Mouse (Mus musculus) hindbrain, embryonic 12.5 days (tissue): ENCODE results near the gene Lsp1. TPM values are rescaled to one million over a fixed set of nuclear protein-coding genes. Genes with fewer than 3 reads are reported as not detected.

Experiments used
- ATAC-seq: fragments of 200-750 bp; cut with Nextera tagmentation; 2 replicates; pipeline ENCODE4 v1.8.0; 2017; ENCODE audit warnings: moderate TSS enrichment; ENCODE audit not compliant: low FRiP score
- H3K27ac ChIP-seq: fragments of 300-500 bp; sonication (generic); 2 replicates; pipeline ENCODE4 v1.5.1; 2016; ENCODE audit warnings: mild to moderate bottlenecking
- H3K27me3 ChIP-seq: fragments of 300-500 bp; sonication (generic); 2 replicates; pipeline ENCODE4 v1.6.1; 2016; ENCODE audit warnings: mild to moderate bottlenecking
- H3K36me3 ChIP-seq: fragments of 300-500 bp; sonication (generic); 2 replicates; pipeline ENCODE4 v1.6.1; 2016; ENCODE audit warnings: mild to moderate bottlenecking
- H3K4me1 ChIP-seq: fragments of 300-500 bp; sonication (generic); 2 replicates; pipeline ENCODE4 v1.6.1; 2016
- H3K4me2 ChIP-seq: fragments of 300-500 bp; sonication (generic); replicated peaks from 2 replicates; pipeline ENCODE4 v1.6.1; 2016; ENCODE audit warnings: mild to moderate bottlenecking
- H3K4me3 ChIP-seq: fragments of 300-500 bp; sonication (generic); 2 replicates; pipeline ENCODE4 v1.5.1; 2016; ENCODE audit warnings: mild to moderate bottlenecking
- H3K9ac ChIP-seq: fragments of 300-500 bp; sonication (generic); 2 replicates; pipeline ENCODE4 v1.6.1; 2016; ENCODE audit warnings: mild to moderate bottlenecking, moderate library complexity
- H3K9me3 ChIP-seq: fragments of 300-500 bp; sonication (generic); replicated peaks from 2 replicates; pipeline ENCODE4 v1.6.1; 2016; ENCODE audit warnings: mild to moderate bottlenecking
- WGBS: fragments of 180-500 bp; shearing (Covaris S2); methylation state at CpG from one replicate; pipeline ENCODE4 v1.1.7; 2016; 5-methylcytosine and 5-hydroxymethylcytosine counted together
- polyA plus RNA-seq: library from polyadenylated mRNA; unstranded; fragments of >200 nt; fragmentation: Nextera tagmentation; extraction: Ambion mirVana; gene quantifications from 2 replicates; pipeline ENCODE4 v1.2.1, GENCODE M21; 2016

Gene Lsp1
- polyA plus RNA-seq, 1 experiment from 2014 or later = 9.6 TPM

- Histone ChIP-seq H3K27me3 (no peaks in the 10 kb centered on the region), H3K4me1 (peaks cover 22% of the 10 kb centered on the region), H3K9me3 (no peaks in the 10 kb centered on the region), H3K4me2 (no peak within 1 kb of the TSS), H3K27ac (no peak within 1 kb of the TSS), H3K9ac (peak within 1 kb of the TSS; percentile 36; the same call in 1 of the 2 replicates), H3K36me3 (no peaks in the 10 kb centered on the region), H3K4me3 (no peak within 1 kb of the TSS)
- WGBS = 83% methylated on average over 10 of the region's 10 CpGs
- no peak for ATAC-seq
These were observed 26.3 kb upstream of the Lsp1 start, which contains the start of gene Syt8 for GRCm38 (mm10) chr7:142434137-142434865. Gene Syt8 (plus strand): TSS chr7:142434850.

- Histone ChIP-seq H3K27ac (no peak overlapping the region), H3K9me3 (no peaks in the 10 kb centered on the region), H3K4me1 (peaks cover 12% of the 10 kb centered on the region), H3K4me3 (no peak overlapping the region), H3K9ac (no peak overlapping the region), H3K27me3 (no peaks in the 10 kb centered on the region), H3K4me2 (no peak overlapping the region), H3K36me3 (no peaks in the 10 kb centered on the region)
- 23% methylated on average over 4 of the region's 4 CpGs for WGBS
- ATAC-seq = no peak
These were observed 25.1 kb upstream of the Lsp1 start for GRCm38 (mm10) chr7:142435524-142435923.

DNA sequence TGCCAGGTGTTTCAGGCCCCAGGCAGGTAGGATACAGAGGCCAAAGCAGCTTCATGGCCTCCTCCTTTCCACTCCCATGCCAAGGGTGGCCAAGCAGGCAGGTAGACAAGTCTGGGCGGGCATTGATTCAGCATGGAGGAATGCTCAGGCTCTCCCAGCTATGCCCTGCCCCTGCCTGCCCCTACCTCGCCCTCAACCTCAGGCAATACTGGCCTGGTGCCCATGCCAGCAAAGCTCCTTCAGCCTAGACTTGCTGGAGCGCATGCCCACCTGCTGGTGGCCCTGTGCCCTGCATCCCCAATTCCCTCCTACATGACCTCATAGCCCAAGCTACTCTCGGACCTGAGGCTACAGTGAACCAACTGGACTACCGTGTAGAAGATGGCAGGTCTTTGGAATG is 23.3 kb upstream of the Lsp1 start:
- no peaks in the 10 kb centered on the region for H3K36me3 ChIP-seq
- H3K9ac ChIP-seq = no peak overlapping the region
- H3K4me2 ChIP-seq = no peak overlapping the region
- H3K27ac ChIP-seq = no peak overlapping the region
- ATAC-seq = no peak
- H3K4me1 ChIP-seq = peaks cover 11% of the 10 kb centered on the region
- no peaks in the 10 kb centered on the region for H3K9me3 ChIP-seq
- WGBS = 90% methylated on average over 5 of the region's 5 CpGs
- H3K4me3 ChIP-seq = no peak overlapping the region
- no peaks in the 10 kb centered on the region for H3K27me3 ChIP-seq

DNA sequence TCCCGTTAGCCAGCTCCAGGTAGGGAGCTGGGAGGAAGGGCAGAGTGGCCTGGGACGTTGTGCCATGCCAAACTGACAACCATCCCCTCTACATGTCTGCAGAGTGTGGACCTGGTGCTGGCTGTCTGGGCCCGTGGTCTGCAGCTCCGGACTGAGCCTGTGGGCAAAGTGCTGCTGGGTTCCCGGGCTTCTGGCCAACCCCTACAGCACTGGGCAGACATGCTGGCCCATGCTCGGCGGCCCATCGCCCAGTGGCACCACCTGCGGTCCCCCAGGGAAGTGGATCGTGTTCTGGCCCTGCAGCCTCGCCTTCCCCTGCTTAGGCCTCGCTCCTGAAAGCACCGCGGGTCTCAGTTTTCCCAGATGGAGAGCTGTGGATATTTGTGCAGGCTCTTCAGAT is 20.6 kb upstream of the Lsp1 start:
- 84% methylated on average over 14 of the region's 14 CpGs for WGBS
- no peaks in the 10 kb centered on the region for H3K9me3 ChIP-seq
- no peak overlapping the region for H3K4me2 ChIP-seq
- no peak for ATAC-seq
- H3K9ac ChIP-seq = no peak overlapping the region
- H3K27ac ChIP-seq = no peak overlapping the region
- H3K27me3 ChIP-seq = no peaks in the 10 kb centered on the region
- H3K4me1 ChIP-seq = peaks cover 6% of the 10 kb centered on the region; the same call in 1 of the 2 replicates
- no peaks in the 10 kb centered on the region for H3K36me3 ChIP-seq
- no peak overlapping the region for H3K4me3 ChIP-seq

GRCm38 (mm10) chr7:142440657-142441114 is 19.9 kb upstream of the Lsp1 start:
- no peaks in the 10 kb centered on the region for H3K27me3 ChIP-seq
- H3K4me3 ChIP-seq = no peak overlapping the region
- H3K36me3 ChIP-seq = no peaks in the 10 kb centered on the region
- WGBS = 51% methylated on average over 5 of the region's 5 CpGs
- ATAC-seq = no peak
- H3K4me1 ChIP-seq = peaks cover 6% of the 10 kb centered on the region; the same call in 1 of the 2 replicates
- H3K4me2 ChIP-seq = no peak overlapping the region
- H3K9me3 ChIP-seq = no peaks in the 10 kb centered on the region
- no peak overlapping the region for H3K27ac ChIP-seq
- peak overlapping the region; percentile 10; the same call in 1 of the 2 replicates for H3K9ac ChIP-seq

- H3K27ac ChIP-seq = no peak within 1 kb of the TSS
- H3K4me1 ChIP-seq = peaks cover 6% of the 10 kb centered on the region; the same call in 1 of the 2 replicates
- H3K27me3 ChIP-seq = no peaks in the 10 kb centered on the region
- peak within 1 kb of the TSS; percentile 10; the same call in 1 of the 2 replicates for H3K9ac ChIP-seq
- H3K4me2 ChIP-seq = no peak within 1 kb of the TSS
- no peak for ATAC-seq
- 84% methylated on average over 9 of the region's 9 CpGs for WGBS
- H3K9me3 ChIP-seq = no peaks in the 10 kb centered on the region
- H3K4me3 ChIP-seq = no peak within 1 kb of the TSS
- no peaks in the 10 kb centered on the region for H3K36me3 ChIP-seq
These were observed 19.0 kb upstream of the Lsp1 start, which contains the start of gene Tnni2 for GRCm38 (mm10) chr7:142441585-142441984. Gene Tnni2 (plus strand): TSS chr7:142441808.

DNA sequence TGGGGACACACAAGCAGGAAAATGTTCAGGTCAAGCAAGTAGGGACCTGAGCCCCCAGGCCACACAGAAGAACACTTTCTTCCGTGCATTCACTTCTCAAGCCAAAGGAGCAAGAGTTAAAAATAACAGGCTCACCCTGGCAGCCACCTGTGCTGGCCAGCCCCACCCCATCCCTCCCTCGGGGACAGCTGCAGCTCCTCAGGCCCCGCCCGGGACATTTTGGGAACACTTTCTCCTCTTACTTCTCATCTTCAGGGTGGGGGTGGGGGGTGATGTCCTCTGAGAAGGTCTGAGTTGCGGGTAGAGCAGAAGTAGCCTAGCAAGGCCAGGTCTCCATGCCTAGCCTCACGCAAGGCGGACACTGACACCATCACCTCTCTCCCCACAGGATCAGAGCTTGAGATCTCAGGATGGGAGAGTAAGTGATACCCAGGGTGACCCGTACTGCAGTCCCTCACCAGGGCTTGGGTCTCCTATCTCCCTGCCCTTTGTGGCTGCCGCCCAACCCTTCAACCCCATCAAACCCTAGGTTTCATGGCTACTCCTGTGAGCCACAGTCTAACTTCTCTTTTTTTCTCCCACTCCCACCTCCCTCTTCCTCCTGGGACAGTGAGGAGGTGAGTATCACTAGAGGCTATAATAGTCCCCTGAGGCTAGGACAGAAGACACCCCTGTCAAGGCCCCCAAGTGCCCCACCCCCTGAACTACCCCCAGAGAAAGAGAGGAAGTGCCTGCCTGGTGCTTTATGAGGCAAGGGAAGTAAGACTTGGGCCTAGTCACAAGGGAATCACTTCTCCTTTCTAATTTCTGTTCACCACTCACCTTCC is 18.3 kb upstream of the Lsp1 start:
- ATAC-seq = no peak
- WGBS = 87% methylated on average over 9 of the region's 9 CpGs
- Histone ChIP-seq H3K4me3 (no peak overlapping the region), H3K4me2 (no peak overlapping the region), H3K4me1 (peaks cover 6% of the 10 kb centered on the region; the same call in 1 of the 2 replicates), H3K9me3 (no peaks in the 10 kb centered on the region), H3K27me3 (no peaks in the 10 kb centered on the region), H3K36me3 (no peaks in the 10 kb centered on the region), H3K27ac (no peak overlapping the region), H3K9ac (no peak overlapping the region)

DNA sequence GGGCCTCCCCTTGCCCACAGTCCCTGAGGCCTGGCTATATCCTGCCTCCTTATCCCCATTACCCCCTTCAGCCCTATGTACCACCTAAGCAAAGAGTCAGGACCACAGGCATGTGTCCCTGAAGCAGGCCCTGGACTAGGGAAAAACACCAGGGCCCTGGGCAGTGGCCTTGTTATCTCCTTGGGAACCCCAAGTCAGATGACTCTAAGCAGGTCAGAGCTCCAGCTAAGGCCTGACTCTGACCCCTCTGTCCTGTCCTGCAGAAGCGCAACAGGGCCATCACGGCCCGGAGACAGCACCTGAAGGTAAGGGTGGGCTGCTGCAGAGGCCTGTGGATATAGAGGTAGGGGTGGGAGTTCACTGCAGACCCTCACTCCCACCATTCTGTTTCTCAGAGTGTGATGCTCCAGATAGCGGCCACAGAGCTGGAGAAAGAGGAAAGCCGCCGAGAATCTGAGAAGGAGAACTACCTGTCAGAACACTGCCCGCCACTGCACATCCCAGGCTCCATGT is 17.6 kb upstream of the Lsp1 start:
- ATAC-seq = no peak
- Histone ChIP-seq H3K4me3 (no peak overlapping the region), H3K9me3 (no peaks in the 10 kb centered on the region), H3K9ac (no peak overlapping the region), H3K4me2 (no peak overlapping the region), H3K36me3 (no peaks in the 10 kb centered on the region), H3K27me3 (no peaks in the 10 kb centered on the region), H3K27ac (no peak overlapping the region), H3K4me1 (peaks cover 6% of the 10 kb centered on the region; the same call in 1 of the 2 replicates)
- 92% methylated on average over 7 of the region's 7 CpGs for WGBS

- no peaks in the 10 kb centered on the region for H3K36me3 ChIP-seq
- no peak for ATAC-seq
- no peak overlapping the region for H3K27ac ChIP-seq
- 88% methylated on average over 5 of the region's 5 CpGs for WGBS
- no peak overlapping the region for H3K4me3 ChIP-seq
- H3K9ac ChIP-seq = no peak overlapping the region
- H3K9me3 ChIP-seq = no peaks in the 10 kb centered on the region
- H3K27me3 ChIP-seq = no peaks in the 10 kb centered on the region
- H3K4me1 ChIP-seq = peaks cover 6% of the 10 kb centered on the region; the same call in 1 of the 2 replicates
- H3K4me2 ChIP-seq = no peak overlapping the region
These were observed 17.1 kb upstream of the Lsp1 start for GRCm38 (mm10) chr7:142443474-142443873.

DNA sequence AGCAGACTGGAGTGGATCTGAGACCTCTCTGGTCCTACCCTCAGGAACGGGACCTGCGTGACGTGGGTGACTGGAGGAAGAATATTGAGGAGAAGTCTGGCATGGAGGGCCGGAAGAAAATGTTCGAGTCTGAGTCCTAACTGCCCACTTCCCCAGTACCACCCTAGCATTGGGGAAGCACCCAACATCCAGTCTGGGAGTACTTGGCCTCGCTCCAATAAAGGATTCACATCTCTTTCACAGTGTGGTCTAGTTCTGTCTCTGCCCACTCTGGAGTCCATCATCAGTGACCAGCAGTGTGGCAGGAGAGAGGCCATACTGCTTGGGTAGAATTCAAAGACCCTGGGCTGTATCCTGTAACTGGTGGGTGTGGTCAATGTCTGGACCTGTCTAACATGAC is 16.4 kb upstream of the Lsp1 start:
- H3K4me2 ChIP-seq = no peak overlapping the region
- H3K27me3 ChIP-seq = no peaks in the 10 kb centered on the region
- H3K4me1 ChIP-seq = peaks cover 6% of the 10 kb centered on the region; the same call in 1 of the 2 replicates
- no peak overlapping the region for H3K4me3 ChIP-seq
- H3K9ac ChIP-seq = no peak overlapping the region
- no peaks in the 10 kb centered on the region for H3K36me3 ChIP-seq
- H3K27ac ChIP-seq = no peak overlapping the region
- H3K9me3 ChIP-seq = no peaks in the 10 kb centered on the region
- 94% methylated on average over 6 of the region's 6 CpGs for WGBS
- ATAC-seq = no peak

GRCm38 (mm10) chr7:142445324-142445723 is 15.3 kb upstream of the Lsp1 start:
- 82% methylated on average over 6 of the region's 6 CpGs for WGBS
- H3K9me3 ChIP-seq = no peaks in the 10 kb centered on the region
- H3K36me3 ChIP-seq = no peaks in the 10 kb centered on the region
- peaks cover 6% of the 10 kb centered on the region; the same call in 1 of the 2 replicates for H3K4me1 ChIP-seq
- no peaks in the 10 kb centered on the region for H3K27me3 ChIP-seq
- no peak overlapping the region for H3K4me2 ChIP-seq
- no peak overlapping the region for H3K4me3 ChIP-seq
- no peak overlapping the region for H3K9ac ChIP-seq
- ATAC-seq = no peak
- H3K27ac ChIP-seq = no peak overlapping the region

DNA sequence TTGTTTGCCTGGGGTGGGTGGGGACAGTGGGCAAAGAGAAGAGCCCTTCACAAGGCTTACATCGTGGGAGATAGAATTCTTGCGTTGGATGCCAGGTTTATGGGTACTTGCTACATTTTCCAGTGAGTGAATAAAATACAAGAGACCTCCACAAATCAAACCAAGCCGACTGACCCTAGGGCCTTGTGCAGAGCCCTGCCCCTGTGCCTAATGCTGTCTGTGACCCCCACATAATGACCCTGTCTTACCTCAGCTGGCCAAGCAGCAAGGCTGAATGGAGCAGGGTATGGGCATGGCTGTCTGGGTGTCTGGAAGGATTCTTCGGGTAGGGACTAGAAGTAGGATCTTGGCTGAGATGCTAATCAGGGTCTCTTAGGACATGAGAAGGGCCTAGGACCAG is 14.3 kb upstream of the Lsp1 start:
- Histone ChIP-seq H3K27me3 (no peaks in the 10 kb centered on the region), H3K9me3 (no peaks in the 10 kb centered on the region), H3K4me1 (no peaks in the 10 kb centered on the region), H3K36me3 (no peaks in the 10 kb centered on the region), H3K4me2 (no peak overlapping the region), H3K4me3 (no peak overlapping the region), H3K9ac (no peak overlapping the region), H3K27ac (no peak overlapping the region)
- WGBS = 88% methylated on average over 4 of the region's 4 CpGs
- no peak for ATAC-seq
